Mouse (Mus musculus): Measurements from ENCODE around the gene Gm2174. TPM values are rescaled to one million over a fixed set of nuclear protein-coding genes. Genes with fewer than 3 reads are reported as not detected.

Gene Gm2174
- polyA plus RNA-seq, 1 experiment from 2014 or later = 0.61 TPM

Other genes with a start within 250 kb of the Gm2174 start
- gene Gm773, start 235.1 kb upstream of the Gm2174 start, polyA plus RNA-seq (2016; fragmentation: Nextera tagmentation; extraction: Ambion mirVana) = not detected in 2 replicates
- gene Zfp449, start 101.6 kb upstream of the Gm2174 start, polyA plus RNA-seq (2016; fragmentation: Nextera tagmentation; extraction: Ambion mirVana) = 7.9 and 8.8 TPM in 2 replicates
- gene Smim10l2a, start 73.4 kb upstream of the Gm2174 start, polyA plus RNA-seq (2016; fragmentation: Nextera tagmentation; extraction: Ambion mirVana) = 8.8 and 9.0 TPM in 2 replicates
- 24.3 and 26.5 TPM in 2 replicates for gene Ints6l, start 6.9 kb downstream of the Gm2174 start, polyA plus RNA-seq (2016; fragmentation: Nextera tagmentation; extraction: Ambion mirVana)
- gene Gm10477, start 76.8 kb downstream of the Gm2174 start, polyA plus RNA-seq (2016; fragmentation: Nextera tagmentation; extraction: Ambion mirVana) = not detected in 2 replicates
- gene Gm648, start 101.6 kb downstream of the Gm2174 start, polyA plus RNA-seq (2016; fragmentation: Nextera tagmentation; extraction: Ambion mirVana) = not detected in 2 replicates
- 28.1 and 29.0 TPM in 2 replicates for gene Mmgt1, start 150.1 kb downstream of the Gm2174 start, polyA plus RNA-seq (2016; fragmentation: Nextera tagmentation; extraction: Ambion mirVana)
- 17.7 and 18.0 TPM in 2 replicates for gene Slc9a6, start 161.8 kb downstream of the Gm2174 start, polyA plus RNA-seq (2016; fragmentation: Nextera tagmentation; extraction: Ambion mirVana)